Mouse (Mus musculus): ENCODE measurements around the gene Pcsk5.

Pcsk5 gene

GRCm38 (mm10) chr19:17732676-17733277 is 104.7 kb downstream of the Pcsk5 start:
- DNase-seq = no peak

- no peak for DNase-seq
These were observed 120.4 kb downstream of the Pcsk5 start for GRCm38 (mm10) chr19:17717066-17717465.

GRCm38 (mm10) chr19:17715281-17715955 is 122.0 kb downstream of the Pcsk5 start:
- no peak for DNase-seq

GRCm38 (mm10) chr19:17691626-17692025 is 145.8 kb downstream of the Pcsk5 start:
- no peak for DNase-seq

GRCm38 (mm10) chr19:17678371-17678770 is 159.1 kb downstream of the Pcsk5 start:
- no peak for DNase-seq

- DNase-seq = no peak
These were observed 174.8 kb downstream of the Pcsk5 start for GRCm38 (mm10) chr19:17662676-17663075.

GRCm38 (mm10) chr19:17662271-17662670 is 175.2 kb downstream of the Pcsk5 start:
- no peak for DNase-seq

- no peak for DNase-seq
These were observed 178.1 kb downstream of the Pcsk5 start for GRCm38 (mm10) chr19:17659321-17659720.

GRCm38 (mm10) chr19:17650831-17651502 is 186.5 kb downstream of the Pcsk5 start:
- no peak for DNase-seq

- DNase-seq = no peak
These were observed 187.5 kb downstream of the Pcsk5 start for GRCm38 (mm10) chr19:17649967-17650366.

GRCm38 (mm10) chr19:17643128-17643797 is 194.2 kb downstream of the Pcsk5 start:
- no peak for DNase-seq

- DNase-seq = no peak
These were observed 201.4 kb downstream of the Pcsk5 start for GRCm38 (mm10) chr19:17635984-17636383.

- DNase-seq = no peak
These were observed 221.8 kb downstream of the Pcsk5 start for GRCm38 (mm10) chr19:17615646-17616045.

- DNase-seq = no peak
These were observed 230.9 kb downstream of the Pcsk5 start for GRCm38 (mm10) chr19:17606510-17606909.

GRCm38 (mm10) chr19:17606093-17606492 is 231.3 kb downstream of the Pcsk5 start:
- no peak for DNase-seq

GRCm38 (mm10) chr19:17603322-17603721 is 234.1 kb downstream of the Pcsk5 start:
- DNase-seq = no peak

GRCm38 (mm10) chr19:17600347-17600746 is 237.1 kb downstream of the Pcsk5 start:
- DNase-seq = no peak

GRCm38 (mm10) chr19:17592790-17593189 is 244.6 kb downstream of the Pcsk5 start:
- DNase-seq = no peak

GRCm38 (mm10) chr19:17591335-17591734 is 246.1 kb downstream of the Pcsk5 start:
- DNase-seq = no peak

GRCm38 (mm10) chr19:17590314-17590713 is 247.1 kb downstream of the Pcsk5 start:
- no peak for DNase-seq

GRCm38 (mm10) chr19:17577412-17577811 is 260.0 kb downstream of the Pcsk5 start:
- no peak for DNase-seq

- no peak for DNase-seq
These were observed 262.9 kb downstream of the Pcsk5 start for GRCm38 (mm10) chr19:17574564-17574963.

GRCm38 (mm10) chr19:17572315-17572714 is 265.1 kb downstream of the Pcsk5 start:
- DNase-seq = no peak

- DNase-seq = no peak
These were observed 266.5 kb downstream of the Pcsk5 start for GRCm38 (mm10) chr19:17570936-17571335.

All from cerebellum, adult 18-20 months (tissue).